Mouse (Mus musculus) small intestine, adult 2 months (tissue): Measurements from ENCODE around the gene Gm37240. TPM values are rescaled to one million over a fixed set of nuclear protein-coding genes. Genes with fewer than 3 reads are reported as not detected.

ENCODE experiments used
- H3K27ac ChIP-seq: fragments of 200-500 bp; 2 replicates; pipeline ENCODE4 v1.5.1; 2012; ENCODE audit warnings: low read depth, low read length, control low read depth, inconsistent platforms; ENCODE audit not compliant: insufficient read depth
- H3K27me3 ChIP-seq: fragments of 200-500 bp; 2 replicates; pipeline ENCODE4 v1.6.1; 2012; ENCODE audit warnings: mild to moderate bottlenecking, moderate library complexity, low read length, inconsistent platforms; ENCODE audit not compliant: control insufficient read depth, insufficient read depth
- H3K36me3 ChIP-seq: fragments of 200-500 bp; 2 replicates; pipeline ENCODE4 v1.6.1; 2012; ENCODE audit warnings: mild to moderate bottlenecking, low read length, control low read depth, inconsistent platforms; ENCODE audit not compliant: control insufficient read depth, insufficient read depth
- H3K4me1 ChIP-seq: fragments of 200-500 bp; 2 replicates; pipeline ENCODE4 v1.6.1; 2012; ENCODE audit warnings: low read length, inconsistent platforms, mixed read lengths; ENCODE audit not compliant: control insufficient read depth, insufficient read depth, insufficient read length
- H3K4me3 ChIP-seq: fragments of 200-500 bp; 2 replicates; pipeline ENCODE4 v1.5.1; 2012; ENCODE audit warnings: low read depth, mild to moderate bottlenecking, control low read depth, inconsistent platforms, low read length, moderate library complexity
- CTCF ChIP-seq: fragments of 200-500 bp; IDR thresholded peaks from 2 replicates; pipeline ENCODE4 v1.5.1; 2012; ENCODE audit warnings: low read depth, mild to moderate bottlenecking, control low read depth, inconsistent platforms, low read length, moderate library complexity, mixed read lengths; ENCODE audit not compliant: insufficient replicate concordance, insufficient read length; ENCODE audit errors: extremely low read depth
- POLR2A ChIP-seq: fragments of 200-500 bp; IDR thresholded peaks from 2 replicates; pipeline ENCODE4 v1.6.1; 2012; ENCODE audit warnings: low read depth, mild to moderate bottlenecking, control low read depth, inconsistent platforms, low read length, moderate library complexity
- WGBS: fragments of 180-500 bp; shearing (Covaris S2); methylation state at CpG from one replicate; pipeline ENCODE4 v1.1.7; 2018; 5-methylcytosine and 5-hydroxymethylcytosine counted together
- polyA plus RNA-seq: library from polyadenylated mRNA; depleted of rRNA; stranded (reverse); fragments of >200 nt; gene quantifications from 2 replicates; pipeline ENCODE4 v1.2.3, GENCODE M21; 2012

Gm37240 gene
- polyA plus RNA-seq, 1 experiment, result 58.2 TPM

DNA sequence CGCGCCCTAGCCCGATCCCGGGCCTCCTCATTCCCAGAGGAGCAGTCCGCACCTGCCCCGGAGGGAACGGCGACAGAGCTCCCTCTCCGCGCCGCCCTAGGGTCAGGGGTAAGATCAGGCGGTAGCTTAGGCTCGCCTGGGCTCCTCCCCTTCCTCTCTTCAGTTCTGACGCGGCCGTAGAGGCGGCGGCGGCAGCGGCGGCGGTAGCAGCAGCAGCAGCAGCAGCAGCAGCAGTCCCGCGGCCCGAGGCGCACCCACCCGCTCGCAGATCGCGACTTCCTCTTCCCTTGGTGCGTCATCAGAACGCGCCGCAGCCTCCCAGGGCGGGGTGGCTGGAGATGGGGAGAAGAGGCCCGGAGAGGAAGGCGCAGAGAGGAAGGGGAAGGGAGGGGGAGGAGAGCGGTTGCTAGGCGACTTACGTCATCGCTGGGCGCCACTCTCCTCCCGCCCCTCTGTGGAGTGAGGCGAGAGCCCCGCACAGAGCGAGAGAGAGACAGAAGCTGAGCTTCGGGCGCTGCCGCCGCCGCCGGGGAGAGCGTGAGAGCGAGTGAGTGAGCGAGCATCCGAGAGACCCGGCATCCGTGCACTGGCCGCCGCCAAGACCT lies 1073.1 kb downstream of the Gm37240 start:
- peak overlapping the region; percentile 93 for H3K27ac ChIP-seq
- TF ChIP-seq POLR2A (peak; percentile 84), CTCF (no peak)
- H3K36me3 ChIP-seq, result no peaks in the 10 kb centered on the region; the same call in 1 of the 2 replicates
- H3K27me3 ChIP-seq, result no peaks in the 10 kb centered on the region
- under 1% methylated on average over 58 of the region's 60 CpGs for WGBS
- peaks cover 3% of the 10 kb centered on the region for H3K4me1 ChIP-seq
- peak overlapping the region; percentile 95 for H3K4me3 ChIP-seq

GRCm38 (mm10) chr3:84813436-84814156 lies 1073.7 kb downstream of the Gm37240 start:
- Histone ChIP-seq H3K4me3 (peak overlapping the region; percentile 95), H3K4me1 (peaks cover 3% of the 10 kb centered on the region), H3K27me3 (no peaks in the 10 kb centered on the region), H3K27ac (peak overlapping the region; percentile 93), H3K36me3 (no peaks in the 10 kb centered on the region)
- TF ChIP-seq POLR2A (no peak), CTCF (no peak)
- 1% methylated on average over 29 of the region's 29 CpGs for WGBS

GRCm38 (mm10) chr3:84810803-84811202 lies 1076.5 kb downstream of the Gm37240 start:
- H3K4me1 ChIP-seq, result peaks cover 5% of the 10 kb centered on the region
- H3K27me3 ChIP-seq, result no peaks in the 10 kb centered on the region
- H3K27ac ChIP-seq, result no peak overlapping the region
- no peak overlapping the region for H3K4me3 ChIP-seq
- no peaks in the 10 kb centered on the region for H3K36me3 ChIP-seq
- TF ChIP-seq CTCF (no peak), POLR2A (no peak)

DNA sequence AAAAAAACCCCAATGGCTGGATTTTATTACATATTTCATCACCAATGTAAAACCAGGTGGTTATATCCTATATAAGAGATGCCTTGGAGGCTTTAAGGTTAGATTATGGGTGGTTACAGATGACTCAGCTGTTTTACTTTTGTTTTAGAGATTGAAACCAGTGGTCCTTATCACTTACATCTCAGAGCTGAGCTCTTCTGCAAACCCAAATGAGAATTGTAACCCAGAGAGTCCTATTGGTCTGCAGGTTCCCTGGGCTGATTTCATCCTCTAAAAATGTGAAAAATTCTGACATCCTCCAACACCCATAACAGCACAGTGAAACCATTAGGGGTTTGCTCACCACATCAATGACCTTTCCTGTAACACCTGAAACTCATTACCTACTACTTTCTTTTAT lies 1078.4 kb downstream of the Gm37240 start:
- Histone ChIP-seq H3K27ac (no peak overlapping the region), H3K4me3 (no peak overlapping the region), H3K27me3 (no peaks in the 10 kb centered on the region), H3K36me3 (no peaks in the 10 kb centered on the region), H3K4me1 (peaks cover 1% of the 10 kb centered on the region; the same call in 1 of the 2 replicates)
- TF ChIP-seq CTCF (no peak), POLR2A (no peak)

- no peak for TF ChIP-seq CTCF
- TF ChIP-seq POLR2A, result no peak
- peaks cover 1% of the 10 kb centered on the region; the same call in 1 of the 2 replicates for H3K4me1 ChIP-seq
- no peaks in the 10 kb centered on the region for H3K36me3 ChIP-seq
- 72% methylated on average over 3 of the region's 3 CpGs for WGBS
- no peaks in the 10 kb centered on the region for H3K27me3 ChIP-seq
- H3K27ac ChIP-seq, result no peak overlapping the region
- no peak overlapping the region for H3K4me3 ChIP-seq
Observed at GRCm38 (mm10) chr3:84807826-84808225, 1079.5 kb downstream of the Gm37240 start.

DNA sequence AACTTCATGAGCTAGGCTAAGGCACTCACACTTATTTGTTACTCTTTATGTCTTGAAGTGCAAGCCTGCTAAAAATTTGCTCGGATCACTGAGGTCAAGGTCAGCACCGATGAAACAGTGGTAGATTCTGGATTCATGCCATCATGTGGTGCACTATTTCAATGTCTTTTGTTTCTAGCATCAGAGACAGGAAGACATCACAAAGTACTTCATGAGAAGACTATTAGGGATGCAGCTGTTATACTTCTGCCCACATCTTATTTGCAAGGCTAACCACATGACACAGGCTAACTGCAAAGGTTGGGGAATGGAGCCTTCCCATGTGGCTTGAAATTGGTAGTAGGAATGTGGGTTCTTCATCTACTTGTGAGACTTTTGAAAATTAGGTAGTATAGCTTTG lies 1081.1 kb downstream of the Gm37240 start:
- 51% methylated on average over 2 of the region's 2 CpGs for WGBS
- H3K4me1 ChIP-seq, result peaks cover 1% of the 10 kb centered on the region; the same call in 1 of the 2 replicates
- no peak overlapping the region for H3K27ac ChIP-seq
- H3K36me3 ChIP-seq, result no peaks in the 10 kb centered on the region
- no peak overlapping the region for H3K4me3 ChIP-seq
- TF ChIP-seq CTCF, result no peak
- no peak for TF ChIP-seq POLR2A
- H3K27me3 ChIP-seq, result no peaks in the 10 kb centered on the region

DNA sequence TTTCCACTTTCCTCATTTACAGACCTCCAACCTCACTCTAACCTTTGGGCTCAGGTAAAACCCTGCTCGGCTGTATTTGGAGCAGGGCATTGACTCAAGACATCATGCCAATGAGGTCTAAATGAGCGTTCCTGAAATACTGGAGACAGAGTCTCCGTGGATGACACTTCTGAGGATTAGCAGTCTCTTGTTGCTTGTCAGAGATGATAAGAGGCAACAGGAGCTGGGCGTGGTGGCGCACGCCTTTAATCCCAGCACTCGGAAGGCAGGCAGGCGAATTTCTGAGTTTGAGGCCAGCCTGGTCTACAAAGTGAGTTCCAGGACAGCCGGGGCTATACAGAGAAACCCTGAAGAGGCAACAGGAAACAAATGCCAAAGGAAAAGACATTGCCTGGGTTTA lies 1083.3 kb downstream of the Gm37240 start:
- peaks cover 1% of the 10 kb centered on the region; the same call in 1 of the 2 replicates for H3K4me1 ChIP-seq
- 58% methylated on average over 9 of the region's 9 CpGs for WGBS
- no peaks in the 10 kb centered on the region for H3K36me3 ChIP-seq
- TF ChIP-seq CTCF (no peak), POLR2A (no peak)
- no peaks in the 10 kb centered on the region for H3K27me3 ChIP-seq
- H3K4me3 ChIP-seq, result no peak overlapping the region
- no peak overlapping the region for H3K27ac ChIP-seq
